Mouse (Mus musculus): ENCODE results near the gene Gzmb. TPM values are rescaled to one million over a fixed set of nuclear protein-coding genes. Genes with fewer than 3 reads are reported as not detected.
"Not testable (repeated sequence)": the region's sequence is repeated elsewhere in the genome, so short reads cannot be mapped to it uniquely, and the experiment has no call there.

Gzmb gene
- total RNA-seq, 1 experiment, result not detected

GRCm38 (mm10) chr14:56287806-56288205 is 25.7 kb upstream of the Gzmb start:
- in situ Hi-C loops (cut with MboI; ENCODE audit: low sequenced_read_pairs in 2 of 2, unreplicated experiment in 2 of 2), result no loop called here
- Histone ChIP-seq H3K9me3 (ENCODE audit: control insufficient read depth, insufficient read depth, low read depth, low read length) (no peaks in the 10 kb centered on the region), H3K36me3 (ENCODE audit: control insufficient read depth, insufficient read depth, low read length, poor library complexity, severe bottlenecking) (no peaks in the 10 kb centered on the region), H3K27ac (ENCODE audit: insufficient read depth, low read depth, low read length, poor library complexity, severe bottlenecking) (no peak overlapping the region), H3K9ac (ENCODE audit: insufficient read depth, low read depth, low read length, poor library complexity, severe bottlenecking) (no peak overlapping the region), H3K4me1 (ENCODE audit: control insufficient read depth in 2 of 2, insufficient read depth in 2 of 2, low read length in 2 of 2, poor library complexity in 1 of 2) (peaks cover 0 to 1% of the 10 kb centered on the region in 2 experiments; a peak in 1 of 4 replicates), H3K4me3 (ENCODE audit: insufficient read depth in 1 of 2, low read depth in 1 of 2, low read length in 2 of 2, poor library complexity in 1 of 2, severe bottlenecking in 1 of 2) (no peak overlapping the region)
- no peak for DNase-seq (ENCODE audit: low read depth, low spot score)
- TF ChIP-seq CHD2 (IDR thresholded peaks at IDR 0.05; ENCODE audit: low read depth, low read length) (no peak), MAFK (IDR thresholded peaks at IDR 0.05; ENCODE audit: insufficient read depth, low read depth, low read length) (no peak), HCFC1 (IDR thresholded peaks at IDR 0.05; ENCODE audit: borderline replicate concordance, insufficient read depth, low read length) (no peak), ZNF384 (IDR thresholded peaks at IDR 0.05; ENCODE audit: low read depth, low read length) (no peak), ZC3H11A (IDR thresholded peaks at IDR 0.05; ENCODE audit: borderline replicate concordance, low read depth, low read length) (no peak)

GRCm38 (mm10) chr14:56284356-56285325 is 22.6 kb upstream of the Gzmb start:
- DNase-seq (ENCODE audit: low read depth, low spot score), result no peak
- Histone ChIP-seq H3K9me3 (ENCODE audit: control insufficient read depth, insufficient read depth, low read depth, low read length) (no peaks in the 10 kb centered on the region), H3K4me3 (ENCODE audit: insufficient read depth in 1 of 2, low read depth in 1 of 2, low read length in 2 of 2, poor library complexity in 1 of 2, severe bottlenecking in 1 of 2) (no peak overlapping the region), H3K9ac (ENCODE audit: insufficient read depth, low read depth, low read length, poor library complexity, severe bottlenecking) (no peak overlapping the region), H3K36me3 (ENCODE audit: control insufficient read depth, insufficient read depth, low read length, poor library complexity, severe bottlenecking) (no peaks in the 10 kb centered on the region), H3K4me1 (ENCODE audit: control insufficient read depth in 2 of 2, insufficient read depth in 2 of 2, low read length in 2 of 2, poor library complexity in 1 of 2) (peaks cover 0 to 1% of the 10 kb centered on the region in 2 experiments; a peak in 1 of 4 replicates), H3K27ac (ENCODE audit: insufficient read depth, low read depth, low read length, poor library complexity, severe bottlenecking) (no peak overlapping the region)
- no peak for TF ChIP-seq ZNF384 (IDR thresholded peaks at IDR 0.05; ENCODE audit: low read depth, low read length)
- TF ChIP-seq CHD2 (IDR thresholded peaks at IDR 0.05; ENCODE audit: low read depth, low read length), result no peak
- no peak for TF ChIP-seq HCFC1 (IDR thresholded peaks at IDR 0.05; ENCODE audit: borderline replicate concordance, insufficient read depth, low read length)
- TF ChIP-seq MAFK (IDR thresholded peaks at IDR 0.05; ENCODE audit: insufficient read depth, low read depth, low read length), result no peak
- no peak for TF ChIP-seq ZC3H11A (IDR thresholded peaks at IDR 0.05; ENCODE audit: borderline replicate concordance, low read depth, low read length)
- in situ Hi-C loops (cut with MboI; ENCODE audit: low sequenced_read_pairs in 2 of 2, unreplicated experiment in 2 of 2), result loop anchor here in 1 of 2 experiments (5.0 kb wide), 1 partner anchor 52 kb away; the partner anchor contains the start of gene Gzmc

GRCm38 (mm10) chr14:56283816-56284215 is 21.8 kb upstream of the Gzmb start:
- Histone ChIP-seq H3K4me3 (ENCODE audit: insufficient read depth in 1 of 2, low read depth in 1 of 2, low read length in 2 of 2, poor library complexity in 1 of 2, severe bottlenecking in 1 of 2) (no peak overlapping the region), H3K9ac (ENCODE audit: insufficient read depth, low read depth, low read length, poor library complexity, severe bottlenecking) (no peak overlapping the region), H3K36me3 (ENCODE audit: control insufficient read depth, insufficient read depth, low read length, poor library complexity, severe bottlenecking) (no peaks in the 10 kb centered on the region), H3K27ac (ENCODE audit: insufficient read depth, low read depth, low read length, poor library complexity, severe bottlenecking) (no peak overlapping the region), H3K9me3 (ENCODE audit: control insufficient read depth, insufficient read depth, low read depth, low read length) (no peaks in the 10 kb centered on the region), H3K4me1 (ENCODE audit: control insufficient read depth in 2 of 2, insufficient read depth in 2 of 2, low read length in 2 of 2, poor library complexity in 1 of 2) (no peaks in the 10 kb centered on the region; a peak in 1 of 4 replicates)
- no peak for DNase-seq (ENCODE audit: low read depth, low spot score)
- TF ChIP-seq MAFK (IDR thresholded peaks at IDR 0.05; ENCODE audit: insufficient read depth, low read depth, low read length) (no peak), ZNF384 (IDR thresholded peaks at IDR 0.05; ENCODE audit: low read depth, low read length) (no peak), CHD2 (IDR thresholded peaks at IDR 0.05; ENCODE audit: low read depth, low read length) (no peak), HCFC1 (IDR thresholded peaks at IDR 0.05; ENCODE audit: borderline replicate concordance, insufficient read depth, low read length) (no peak), ZC3H11A (IDR thresholded peaks at IDR 0.05; ENCODE audit: borderline replicate concordance, low read depth, low read length) (no peak)
- in situ Hi-C loops (cut with MboI; ENCODE audit: low sequenced_read_pairs in 2 of 2, unreplicated experiment in 2 of 2), result loop anchor here in 1 of 2 experiments (5.0 kb wide), 1 partner anchor 52 kb away; the partner anchor contains the start of gene Gzmc

GRCm38 (mm10) chr14:56281090-56281489 is 19.0 kb upstream of the Gzmb start:
- TF ChIP-seq MAFK (IDR thresholded peaks at IDR 0.05; ENCODE audit: insufficient read depth, low read depth, low read length), result no peak
- no peak for TF ChIP-seq HCFC1 (IDR thresholded peaks at IDR 0.05; ENCODE audit: borderline replicate concordance, insufficient read depth, low read length)
- TF ChIP-seq ZNF384 (IDR thresholded peaks at IDR 0.05; ENCODE audit: low read depth, low read length), result no peak
- TF ChIP-seq ZC3H11A (IDR thresholded peaks at IDR 0.05; ENCODE audit: borderline replicate concordance, low read depth, low read length), result no peak
- TF ChIP-seq CHD2 (IDR thresholded peaks at IDR 0.05; ENCODE audit: low read depth, low read length), result no peak
- no peak for DNase-seq (ENCODE audit: low read depth, low spot score)
- H3K4me1 ChIP-seq (ENCODE audit: control insufficient read depth in 2 of 2, insufficient read depth in 2 of 2, low read length in 2 of 2, poor library complexity in 1 of 2), result peaks cover 0 to 7% of the 10 kb centered on the region in 2 experiments; a peak in 1 of 4 replicates
- no peak overlapping the region for H3K4me3 ChIP-seq (ENCODE audit: insufficient read depth in 1 of 2, low read depth in 1 of 2, low read length in 2 of 2, poor library complexity in 1 of 2, severe bottlenecking in 1 of 2)
- H3K27ac ChIP-seq (ENCODE audit: insufficient read depth, low read depth, low read length, poor library complexity, severe bottlenecking), result no peak overlapping the region
- H3K36me3 ChIP-seq (ENCODE audit: control insufficient read depth, insufficient read depth, low read length, poor library complexity, severe bottlenecking), result no peaks in the 10 kb centered on the region
- in situ Hi-C loops (cut with MboI; ENCODE audit: low sequenced_read_pairs in 2 of 2, unreplicated experiment in 2 of 2), result loop anchor here in 1 of 2 experiments (5.0 kb wide), 1 partner anchor 49 kb away; the partner anchor contains the start of gene Gzmc
- H3K9ac ChIP-seq (ENCODE audit: insufficient read depth, low read depth, low read length, poor library complexity, severe bottlenecking), result no peak overlapping the region
- H3K9me3 ChIP-seq (ENCODE audit: control insufficient read depth, insufficient read depth, low read depth, low read length), result no peaks in the 10 kb centered on the region

- H3K36me3 ChIP-seq (ENCODE audit: control insufficient read depth, insufficient read depth, low read length, poor library complexity, severe bottlenecking); H3K9me3 ChIP-seq (ENCODE audit: control insufficient read depth, insufficient read depth, low read depth, low read length); H3K4me1 ChIP-seq (ENCODE audit: control insufficient read depth in 2 of 2, insufficient read depth in 2 of 2, low read length in 2 of 2, poor library complexity in 1 of 2); H3K9ac ChIP-seq (ENCODE audit: insufficient read depth, low read depth, low read length, poor library complexity, severe bottlenecking); H3K27ac ChIP-seq (ENCODE audit: insufficient read depth, low read depth, low read length, poor library complexity, severe bottlenecking); in situ Hi-C loops (cut with MboI; ENCODE audit: low sequenced_read_pairs in 2 of 2, unreplicated experiment in 2 of 2); DNase-seq (ENCODE audit: low read depth, low spot score): not testable (repeated sequence)
- peak overlapping the region in 1 of 2 experiments; percentile 40; a peak in 2 of 4 replicates for H3K4me3 ChIP-seq (ENCODE audit: insufficient read depth in 1 of 2, low read depth in 1 of 2, low read length in 2 of 2, poor library complexity in 1 of 2, severe bottlenecking in 1 of 2)
Measured at GRCm38 (mm10) chr14:56278691-56279090, 16.6 kb upstream of the Gzmb start.

GRCm38 (mm10) chr14:56276096-56276495 is 14.0 kb upstream of the Gzmb start:
- H3K9ac ChIP-seq (ENCODE audit: insufficient read depth, low read depth, low read length, poor library complexity, severe bottlenecking); in situ Hi-C loops (cut with MboI; ENCODE audit: low sequenced_read_pairs in 2 of 2, unreplicated experiment in 2 of 2); H3K36me3 ChIP-seq (ENCODE audit: control insufficient read depth, insufficient read depth, low read length, poor library complexity, severe bottlenecking); H3K4me3 ChIP-seq (ENCODE audit: insufficient read depth in 1 of 2, low read depth in 1 of 2, low read length in 2 of 2, poor library complexity in 1 of 2, severe bottlenecking in 1 of 2); H3K9me3 ChIP-seq (ENCODE audit: control insufficient read depth, insufficient read depth, low read depth, low read length); H3K4me1 ChIP-seq (ENCODE audit: control insufficient read depth in 2 of 2, insufficient read depth in 2 of 2, low read length in 2 of 2, poor library complexity in 1 of 2); DNase-seq (ENCODE audit: low read depth, low spot score); H3K27ac ChIP-seq (ENCODE audit: insufficient read depth, low read depth, low read length, poor library complexity, severe bottlenecking): not testable (repeated sequence)
